Mouse (Mus musculus) ES-E14 (cell line): ENCODE measurements at regions not wholly inside any gene's neighbourhood (a gene's known extent, or its start where the extent isn't known, plus 50 kb on each side); places are given as distances from the start of the nearest gene placed in this dataset.
"Not testable (repeated sequence)": the region's sequence is repeated elsewhere in the genome, so short reads cannot be mapped to it uniquely, and the experiment has no call there.

Experiments
- CHD2 ChIP-seq: IDR thresholded peaks from 2 replicates; pipeline ENCODE4 v1.6.1; 2014; ENCODE audit warnings: mild to moderate bottlenecking, low read depth, low read length, inconsistent platforms
- MAFK ChIP-seq: IDR thresholded peaks from 2 replicates; pipeline ENCODE4 v1.6.1; 2014; ENCODE audit warnings: mild to moderate bottlenecking, low read depth, low read length, inconsistent platforms; ENCODE audit not compliant: insufficient read depth

GRCm38 (mm10) chr6:89200514-89201284, 161.7 kb downstream of the Plxna1 start:
- not testable (repeated sequence) for TF ChIP-seq CHD2, MAFK
